In the genomic region with DNA sequence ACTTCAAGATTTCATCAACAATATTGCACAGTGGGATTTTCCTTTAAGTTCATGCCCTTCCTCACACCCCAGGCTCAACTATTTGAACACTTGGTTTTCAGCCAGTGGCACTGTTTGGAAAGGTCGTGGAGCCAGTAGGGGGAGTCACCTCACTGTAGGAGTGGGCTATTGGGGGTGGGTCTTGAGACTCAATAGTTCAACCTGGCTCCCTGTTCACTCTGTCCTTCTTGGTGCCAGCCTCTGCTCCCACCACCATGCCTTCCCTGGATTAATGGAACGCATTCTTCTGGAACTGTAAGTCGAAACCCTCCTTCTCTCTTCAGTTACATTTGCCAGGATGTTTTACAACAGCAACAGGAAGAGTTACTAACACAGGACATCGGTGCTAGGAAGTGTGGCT, we compare ENCODE assay signal across 25 mouse cellular contexts. TPM values are rescaled to one million over a fixed set of nuclear protein-coding genes. Genes with fewer than 3 reads are reported as not detected.
"Had no signal": no experiment of that assay in that cellular context is flagged by ENCODE, and none has a peak within 500 bp of the region (broad histone marks: within the 10 kb centered on the region; RNA-seq: fewer than 3 reads in every experiment).

No protein-coding gene starts in this region.

- H3K4me3 ChIP-seq: liver, embryonic 13.5 days had no signal

- H3K9ac ChIP-seq: liver, embryonic 13.5 days had no signal

- DNase-seq: kidney, postnatal 10 days; liver, embryonic 13.5 days; lung, adult 2 months; lung, postnatal 14 days; lung, postnatal 4 days; midbrain, embryonic 14.5 days; right cerebral cortex, postnatal 4 days; thymus, adult 2 months; thymus, postnatal 14 days; thymus, postnatal 4 days had no signal

- H3K27ac ChIP-seq: liver, embryonic 13.5 days; stomach, postnatal 0 days had no signal

- H3K9me3 ChIP-seq: liver, embryonic 13.5 days had no signal

- H3K4me2 ChIP-seq: liver, embryonic 13.5 days; midbrain, embryonic 11.5 days had no signal

- H3K27me3 ChIP-seq: liver, embryonic 13.5 days had no signal

- H3K36me3 ChIP-seq: liver, embryonic 13.5 days had no signal

- H3K4me1 ChIP-seq: liver, embryonic 13.5 days had no signal

- ATAC-seq: intestine, postnatal 0 days had no signal

RNA-seq across cellular contexts. Expression of a gene that starts 42.9 kb away (rescaled TPM):
- total RNA-seq: layer of hippocampus, adult 18-20 months; layer of hippocampus, postnatal 14 days; left cerebral cortex, adult 18-20 months; left cerebral cortex, postnatal 36 days; liver, adult 2 months; megakaryocyte progenitor cell, adult 5-6 weeks; midbrain, postnatal 0 days had no signal
- polyA plus RNA-seq: intestine, postnatal 0 days; limb, embryonic 11.5 days; liver, embryonic 13.5 days; liver, embryonic 16.5 days; midbrain, embryonic 11.5 days; midbrain, embryonic 14.5 days; midbrain, postnatal 0 days; neural tube, embryonic 11.5 days; neural tube, embryonic 14.5 days; stomach, embryonic 14.5 days; stomach, postnatal 0 days had no signal
